Mouse (Mus musculus) midbrain, postnatal 0 days (tissue): ENCODE data around the gene Dlx3. TPM values are rescaled to one million over a fixed set of nuclear protein-coding genes. Genes with fewer than 3 reads are reported as not detected.
A peak's percentile ranks its signal among the peaks of the same experiment; 100 is the strongest.

Experiments used
- ATAC-seq: fragments of 200-750 bp; cut with Nextera tagmentation; 2 replicates; pipeline ENCODE4 v1.8.0; 2017; ENCODE audit warnings: moderate number of reproducible peaks, mild to moderate bottlenecking, moderate TSS enrichment, moderate library complexity; ENCODE audit not compliant: low FRiP score
- DNase-seq: peaks from one replicate; pipeline ENCODE4 v3.0.0-alpha.2; 2015; ENCODE audit warnings: low spot score
- H3K27ac ChIP-seq: fragments of 300-500 bp; sonication (generic); 2 replicates; pipeline ENCODE4 v1.5.1; 2014; ENCODE audit warnings: low read depth, mild to moderate bottlenecking, low read length, mixed read lengths
- H3K27me3 ChIP-seq: fragments of 300-500 bp; sonication (generic); 2 replicates; pipeline ENCODE4 v1.6.1; 2014; ENCODE audit warnings: low read length, control low read depth, mixed read lengths; ENCODE audit not compliant: insufficient read depth
- H3K36me3 ChIP-seq: fragments of 300-500 bp; sonication (generic); 2 replicates; pipeline ENCODE4 v1.6.1; 2014; ENCODE audit warnings: low read length, control low read depth, mixed read lengths; ENCODE audit not compliant: insufficient read depth
- H3K4me1 ChIP-seq: fragments of 300-500 bp; sonication (generic); 2 replicates; pipeline ENCODE4 v1.6.1; 2014; ENCODE audit warnings: mild to moderate bottlenecking, control low read depth, antibody characterized with exemption, low read length, mixed read lengths; ENCODE audit not compliant: insufficient read depth
- H3K4me2 ChIP-seq: fragments of 300-500 bp; sonication (generic); 2 replicates; pipeline ENCODE4 v1.6.1; 2014; ENCODE audit warnings: low read depth, mild to moderate bottlenecking, low read length, mixed read lengths; ENCODE audit not compliant: poor library complexity, severe bottlenecking
- H3K4me3 ChIP-seq: fragments of 300-500 bp; sonication (generic); 2 replicates; pipeline ENCODE4 v1.5.1; 2014; ENCODE audit warnings: low read depth, mild to moderate bottlenecking, low read length, moderate library complexity
- H3K9ac ChIP-seq: fragments of 300-500 bp; sonication (generic); replicated peaks from 2 replicates; pipeline ENCODE4 v1.6.1; 2014; ENCODE audit warnings: mild to moderate bottlenecking, low read length, moderate library complexity, mixed read lengths; ENCODE audit not compliant: poor library complexity, severe bottlenecking
- H3K9me3 ChIP-seq: fragments of 300-500 bp; sonication (generic); 2 replicates; pipeline ENCODE4 v1.6.1; 2016; ENCODE audit warnings: low read length, control low read depth
- CTCF ChIP-seq: IDR thresholded peaks from 2 replicates; pipeline ENCODE4 v1.5.1; 2016; ENCODE audit warnings: antibody characterized with exemption, mild to moderate bottlenecking
- WGBS: fragments of 180-500 bp; shearing (Covaris S2); extraction: QIAGEN DNeasy Blood & Tissue Kit; methylation state at CpG from one replicate; pipeline ENCODE4 v1.1.7; 2014; 5-methylcytosine and 5-hydroxymethylcytosine counted together
- polyA plus RNA-seq: library from polyadenylated mRNA; unstranded; fragments of >200 nt; fragmentation: Nextera tagmentation; extraction: Ambion mirVana; gene quantifications from 2 replicates; pipeline ENCODE4 v1.2.1, GENCODE M21; 2015
- total RNA-seq: library from RNA; depleted of rRNA; stranded (reverse); fragments of >200 nt; gene quantifications from 2 replicates; pipeline ENCODE4 v1.2.3, GENCODE M21; 2014

The Dlx3 gene
- total and polyA plus RNA-seq, 2 experiments from 2014 or later = 0.33 TPM; not detected in 1

GRCm38 (mm10) chr11:95133321-95133720 lies 13.4 kb downstream of the Dlx3 start:
- H3K36me3 ChIP-seq = no peaks in the 10 kb centered on the region
- ATAC-seq (no peak), DNase-seq (no peak)
- H3K4me1 ChIP-seq = no peaks in the 10 kb centered on the region
- no peak overlapping the region for H3K9ac ChIP-seq
- H3K9me3 ChIP-seq = no peaks in the 10 kb centered on the region
- H3K27me3 ChIP-seq = peaks cover 12% of the 10 kb centered on the region; the same call in 1 of the 2 replicates
- H3K4me3 ChIP-seq = no peak overlapping the region
- 71% methylated on average over 6 of the region's 6 CpGs for WGBS
- H3K4me2 ChIP-seq = no peak overlapping the region
- no peak for TF ChIP-seq CTCF
- no peak overlapping the region for H3K27ac ChIP-seq

- no peak for DNase-seq
- H3K4me1 ChIP-seq = no peaks in the 10 kb centered on the region
- no peak overlapping the region for H3K9ac ChIP-seq
- no peak for TF ChIP-seq CTCF
- H3K27ac ChIP-seq = no peak overlapping the region
- no peaks in the 10 kb centered on the region for H3K36me3 ChIP-seq
- 24% methylated on average over 6 of the region's 6 CpGs for WGBS
- no peaks in the 10 kb centered on the region for H3K9me3 ChIP-seq
- H3K4me3 ChIP-seq = no peak overlapping the region
- peaks cover 49% of the 10 kb centered on the region for H3K27me3 ChIP-seq
- no peak overlapping the region for H3K4me2 ChIP-seq
- ATAC-seq = no peak
These were observed 17.4 kb downstream of the Dlx3 start for GRCm38 (mm10) chr11:95137281-95137680.

- H3K4me1 ChIP-seq = no peaks in the 10 kb centered on the region
- H3K27ac ChIP-seq = no peak overlapping the region
- no peak overlapping the region for H3K4me2 ChIP-seq
- WGBS = 51% methylated on average over 5 of the region's 5 CpGs
- no peak for TF ChIP-seq CTCF
- peaks cover 74% of the 10 kb centered on the region for H3K27me3 ChIP-seq
- DNase-seq = no peak
- ATAC-seq = no peak
- no peaks in the 10 kb centered on the region for H3K36me3 ChIP-seq
- H3K9me3 ChIP-seq = no peaks in the 10 kb centered on the region
- no peak overlapping the region for H3K9ac ChIP-seq
- H3K4me3 ChIP-seq = no peak overlapping the region
These were observed 20.0 kb downstream of the Dlx3 start for GRCm38 (mm10) chr11:95139871-95140270.

- Histone ChIP-seq H3K4me1 (peaks cover 11% of the 10 kb centered on the region; the same call in 1 of the 2 replicates), H3K27me3 (peaks cover 93% of the 10 kb centered on the region), H3K4me2 (no peak overlapping the region), H3K9me3 (no peaks in the 10 kb centered on the region), H3K4me3 (no peak overlapping the region), H3K36me3 (no peaks in the 10 kb centered on the region), H3K27ac (no peak overlapping the region), H3K9ac (no peak overlapping the region)
- DNase-seq = no peak
- WGBS = 11% methylated on average over 10 of the region's 10 CpGs
- no peak for ATAC-seq
- TF ChIP-seq CTCF = no peak
These were observed 22.3 kb downstream of the Dlx3 start for GRCm38 (mm10) chr11:95142258-95142657.

GRCm38 (mm10) chr11:95142980-95143575 lies 23.2 kb downstream of the Dlx3 start:
- H3K9me3 ChIP-seq = no peaks in the 10 kb centered on the region
- 3% methylated on average over 39 of the region's 39 CpGs for WGBS
- peaks cover 96% of the 10 kb centered on the region for H3K27me3 ChIP-seq
- no peak overlapping the region for H3K4me3 ChIP-seq
- H3K4me2 ChIP-seq = peak overlapping the region; percentile 4; the same call in 1 of the 2 replicates
- no peak overlapping the region for H3K27ac ChIP-seq
- no peak for TF ChIP-seq CTCF
- H3K9ac ChIP-seq = no peak overlapping the region
- H3K36me3 ChIP-seq = no peaks in the 10 kb centered on the region
- DNase-seq = no peak
- ATAC-seq = no peak
- peaks cover 11% of the 10 kb centered on the region; the same call in 1 of the 2 replicates for H3K4me1 ChIP-seq

- no peak for ATAC-seq
- H3K9ac ChIP-seq = no peak overlapping the region
- H3K9me3 ChIP-seq = no peaks in the 10 kb centered on the region
- peaks cover 11% of the 10 kb centered on the region; the same call in 1 of the 2 replicates for H3K4me1 ChIP-seq
- no peak for TF ChIP-seq CTCF
- no peak overlapping the region for H3K4me2 ChIP-seq
- WGBS = 5% methylated on average over 4 of the region's 4 CpGs
- H3K27me3 ChIP-seq = peaks cover 96% of the 10 kb centered on the region
- H3K4me3 ChIP-seq = no peak overlapping the region
- no peaks in the 10 kb centered on the region for H3K36me3 ChIP-seq
- H3K27ac ChIP-seq = no peak overlapping the region
- no peak for DNase-seq
These were observed 23.7 kb downstream of the Dlx3 start for GRCm38 (mm10) chr11:95143663-95144062.
